ENCODE assay signal across 10 mouse cellular contexts in genomic region chr14:31934771-31935170, GRCm38 (mm10).
DNase-seq lines count a peak whose midpoint lies in the region; ATAC-seq and TF ChIP-seq lines count a peak whose summit lies in the region.
"Had no signal": no experiment of that assay in that cellular context is flagged by ENCODE, and none has a peak within 500 bp of the region (broad histone marks: within the 10 kb centered on the region; RNA-seq: fewer than 3 reads in every experiment).

No protein-coding gene starts in this region.

- H3K36me3 ChIP-seq in kidney, postnatal 0 days (ENCODE audit: insufficient read depth, low read length), result no peaks in the 10 kb centered on the region
- no peaks in the 10 kb centered on the region for H3K36me3 ChIP-seq in forebrain, embryonic 10.5 days (replicated peaks)
- no peaks in the 10 kb centered on the region for H3K36me3 ChIP-seq in intestine, embryonic 14.5 days (ENCODE audit: control insufficient read depth, insufficient read depth, low read length)
- H3K36me3 ChIP-seq in neural tube, embryonic 13.5 days, result no peaks in the 10 kb centered on the region
- H3K36me3 ChIP-seq: liver, embryonic 13.5 days had no signal

- 27% methylated on average over 3 of the region's 3 CpGs for WGBS in kidney, postnatal 0 days
- 7% methylated on average over 3 of the region's 3 CpGs for WGBS in forebrain, embryonic 10.5 days
- WGBS in intestine, embryonic 14.5 days, result 13% methylated on average over 3 of the region's 3 CpGs
- 6% methylated on average over 3 of the region's 3 CpGs for WGBS in neural tube, embryonic 13.5 days

- 0 out of 2 replicates have a peak overlapping the region, but pooled peaks have one; percentile 63 for H3K4me2 ChIP-seq in kidney, postnatal 0 days (ENCODE audit: low read length)
- peak overlapping the region; percentile 61 for H3K4me2 ChIP-seq in intestine, embryonic 14.5 days (ENCODE audit: low read length)
- peak overlapping the region; percentile 62 for H3K4me2 ChIP-seq in neural tube, embryonic 13.5 days

- H3K4me3 ChIP-seq in kidney, postnatal 0 days (replicated peaks; ENCODE audit: low read depth, low read length), result 0 out of 2 replicates have a peak overlapping the region, but pooled peaks have one; percentile 37
- H3K4me3 ChIP-seq in forebrain, embryonic 10.5 days, result peak overlapping the region; percentile 47
- no peak overlapping the region for H3K4me3 ChIP-seq in intestine, embryonic 14.5 days (ENCODE audit: low read depth, low read length)
- H3K4me3 ChIP-seq in neural tube, embryonic 13.5 days, result peak overlapping the region; percentile 39

- H3K4me1 ChIP-seq in kidney, postnatal 0 days (replicated peaks; ENCODE audit: insufficient read depth, low read length), result 0 out of 2 replicates have a peak, but pooled peaks cover 10% of the 10 kb centered on the region
- peaks cover 58% of the 10 kb centered on the region for H3K4me1 ChIP-seq in forebrain, embryonic 10.5 days
- H3K4me1 ChIP-seq in intestine, embryonic 14.5 days (replicated peaks; ENCODE audit: control insufficient read depth, insufficient read depth, low read length), result peaks cover 20% of the 10 kb centered on the region
- peaks cover 22% of the 10 kb centered on the region for H3K4me1 ChIP-seq in neural tube, embryonic 13.5 days (replicated peaks)

- no peak for TF ChIP-seq CTCF in kidney, postnatal 0 days (IDR thresholded peaks at IDR 0.05; ENCODE audit: low read depth)

- H3K27me3 ChIP-seq in kidney, postnatal 0 days (ENCODE audit: insufficient read depth, low read length), result no peaks in the 10 kb centered on the region
- no peaks in the 10 kb centered on the region for H3K27me3 ChIP-seq in forebrain, embryonic 10.5 days (ENCODE audit: poor library complexity, severe bottlenecking)
- no peaks in the 10 kb centered on the region for H3K27me3 ChIP-seq in intestine, embryonic 14.5 days (replicated peaks; ENCODE audit: control insufficient read depth, insufficient read depth, low read length)
- no peaks in the 10 kb centered on the region for H3K27me3 ChIP-seq in neural tube, embryonic 13.5 days

- H3K9me3 ChIP-seq in kidney, postnatal 0 days (replicated peaks; ENCODE audit: low read length), result no peaks in the 10 kb centered on the region
- H3K9me3 ChIP-seq in forebrain, embryonic 10.5 days, result peaks cover 7% of the 10 kb centered on the region; the same call in 1 of the 2 replicates
- no peaks in the 10 kb centered on the region for H3K9me3 ChIP-seq in intestine, embryonic 14.5 days (ENCODE audit: control insufficient read depth, low read length)
- H3K9me3 ChIP-seq in neural tube, embryonic 13.5 days, result peaks cover 19% of the 10 kb centered on the region; the same call in 1 of the 2 replicates
- H3K9me3 ChIP-seq: liver, embryonic 13.5 days had no signal

- ATAC-seq in kidney, postnatal 0 days (replicated peaks; ENCODE audit: low FRiP score, low read depth), result no peak
- ATAC-seq in intestine, embryonic 14.5 days (replicated peaks; ENCODE audit: low FRiP score, low TSS enrichment, low read depth), result no peak
- no peak for ATAC-seq in neural tube, embryonic 13.5 days (ENCODE audit: low read depth)

- intact Hi-C loops in gastrocnemius, postnatal 14 days (cut with DNase I; ENCODE audit: low total_unique reads), result no loop called here

- no peak overlapping the region for H3K27ac ChIP-seq in kidney, postnatal 0 days
- peak overlapping the region; percentile 90 for H3K27ac ChIP-seq in forebrain, embryonic 10.5 days
- peak overlapping the region; percentile 29; the same call in 1 of the 2 replicates for H3K27ac ChIP-seq in intestine, embryonic 14.5 days (ENCODE audit: low read depth)
- peak overlapping the region; percentile 95 for H3K27ac ChIP-seq in neural tube, embryonic 13.5 days (replicated peaks)
- H3K27ac ChIP-seq: liver, embryonic 13.5 days had no signal

- no peak for DNase-seq in kidney, postnatal 0 days (ENCODE audit: low spot score)
- no peak for DNase-seq in kidney, adult 8-10 months
- DNase-seq in forebrain, embryonic 10.5 days (ENCODE audit: extremely low spot score, low spot score), result no peak
- DNase-seq in intestine, embryonic 14.5 days (ENCODE audit: low spot score), result no peak
- no peak for DNase-seq in gastrocnemius, postnatal 14 days
- no peak for DNase-seq in urinary bladder, postnatal 36 days (ENCODE audit: low spot score in 2 of 2)
- DNase-seq in Muller cell, postnatal 12 days (ENCODE audit: inconsistent ontology term), result no peak
- DNase-seq: liver, embryonic 13.5 days; thymus, postnatal 4 days had no signal

- H3K9ac ChIP-seq in kidney, postnatal 0 days (ENCODE audit: low read depth, low read length), result no peak overlapping the region
- H3K9ac ChIP-seq in intestine, embryonic 14.5 days (ENCODE audit: low read length), result no peak overlapping the region
- peak overlapping the region; percentile 70 for H3K9ac ChIP-seq in neural tube, embryonic 13.5 days
- H3K9ac ChIP-seq: liver, embryonic 13.5 days had no signal
